Mouse (Mus musculus): ENCODE results near the gene Rnasek.

The Rnasek gene

DNA sequence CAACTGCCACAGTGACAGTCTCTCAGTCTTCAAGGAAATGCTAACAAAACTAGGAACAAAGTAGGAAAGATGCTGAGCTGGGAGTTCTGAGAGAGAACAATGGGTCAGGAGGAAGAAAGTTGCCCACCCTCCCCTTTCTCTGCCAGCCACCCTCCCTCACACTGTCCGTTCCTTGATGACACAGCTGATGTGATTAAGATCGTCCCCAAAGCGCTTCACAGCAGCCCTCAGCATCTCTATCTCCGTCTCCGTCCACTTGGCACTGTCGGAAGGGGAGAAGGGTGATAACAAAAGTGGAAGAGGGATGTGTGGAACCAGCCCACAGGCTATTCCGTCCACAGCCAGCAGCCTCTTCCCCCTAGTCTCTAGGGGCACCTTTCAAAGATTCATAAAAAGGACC, 2.9 kb downstream of the Rnasek start:
- no peak for DNase-seq (ENCODE audit: low read depth, low spot score)

DNA sequence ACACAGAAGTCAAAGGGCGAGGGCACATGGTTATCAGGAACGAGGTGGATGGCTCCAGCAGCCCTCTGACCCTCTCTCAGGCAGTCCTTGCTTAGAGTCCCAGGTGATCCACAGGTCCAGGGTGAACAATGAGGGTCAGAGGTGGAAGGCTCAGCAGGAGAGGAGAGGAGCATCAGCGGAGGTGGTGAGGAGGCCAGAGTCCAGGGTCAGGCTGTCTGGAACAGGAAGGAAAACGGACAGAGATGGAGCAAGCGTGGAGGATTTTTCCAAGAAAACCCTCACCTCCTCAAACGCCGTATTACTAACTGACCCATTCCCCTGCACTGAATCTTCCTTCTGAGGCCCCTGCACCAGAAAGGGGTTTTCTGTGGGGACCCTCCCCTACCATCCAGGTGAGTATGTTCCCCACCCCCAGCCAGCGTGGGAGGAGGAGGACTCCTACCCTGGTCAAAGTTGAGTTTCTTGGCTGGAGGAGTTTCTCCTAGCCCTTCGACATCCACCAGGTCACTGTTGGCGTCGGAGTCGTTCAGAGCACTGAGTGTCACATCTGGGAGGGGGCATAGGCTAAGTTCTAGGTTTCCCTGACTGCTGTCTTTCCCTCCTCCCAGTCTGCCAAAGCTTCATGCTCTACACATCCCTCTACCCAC, 4.3 kb downstream of the Rnasek start:
- no peak for DNase-seq (ENCODE audit: low read depth, low spot score)

DNA sequence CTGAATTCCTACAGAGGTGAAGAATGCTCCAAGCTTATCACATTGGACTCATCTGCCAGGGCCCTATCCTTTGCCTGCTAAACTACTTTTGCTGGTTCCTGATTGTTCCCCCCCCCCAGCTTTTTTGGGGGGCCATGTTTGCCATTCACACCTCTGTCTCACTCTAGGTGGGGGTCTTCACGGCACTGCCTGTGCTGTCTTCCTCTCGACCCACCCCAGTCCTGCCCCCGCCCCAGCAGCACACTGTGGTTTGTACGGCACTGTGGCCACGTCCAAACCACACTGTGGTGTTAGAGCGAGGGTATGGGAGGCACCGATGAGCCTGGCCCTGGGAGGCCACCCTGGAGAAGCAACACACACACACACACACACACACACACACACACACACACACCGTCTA, 5.1 kb downstream of the Rnasek start:
- DNase-seq (ENCODE audit: low read depth, low spot score), result no peak

DNA sequence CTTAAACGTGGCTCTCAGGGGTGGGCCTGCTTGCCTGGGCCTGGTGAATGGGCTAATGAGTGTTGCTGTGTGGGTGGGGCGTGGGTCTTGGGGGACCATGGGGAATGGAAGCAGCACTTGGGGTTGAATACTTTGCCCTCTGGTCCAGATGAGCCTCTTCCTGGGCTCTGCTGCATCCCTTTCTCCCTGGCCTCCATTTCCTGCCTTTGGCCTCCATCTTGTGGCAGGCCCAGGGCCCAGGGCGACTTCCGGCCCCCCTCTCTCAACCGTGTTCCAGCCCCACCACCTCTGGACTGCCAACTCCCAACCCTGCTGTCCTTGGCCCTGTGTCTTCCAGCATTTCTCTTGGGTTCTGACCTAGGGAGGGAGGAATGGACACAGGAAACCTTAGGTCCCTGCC, 5.6 kb downstream of the Rnasek start:
- DNase-seq (ENCODE audit: low read depth, low spot score), result no peak

DNA sequence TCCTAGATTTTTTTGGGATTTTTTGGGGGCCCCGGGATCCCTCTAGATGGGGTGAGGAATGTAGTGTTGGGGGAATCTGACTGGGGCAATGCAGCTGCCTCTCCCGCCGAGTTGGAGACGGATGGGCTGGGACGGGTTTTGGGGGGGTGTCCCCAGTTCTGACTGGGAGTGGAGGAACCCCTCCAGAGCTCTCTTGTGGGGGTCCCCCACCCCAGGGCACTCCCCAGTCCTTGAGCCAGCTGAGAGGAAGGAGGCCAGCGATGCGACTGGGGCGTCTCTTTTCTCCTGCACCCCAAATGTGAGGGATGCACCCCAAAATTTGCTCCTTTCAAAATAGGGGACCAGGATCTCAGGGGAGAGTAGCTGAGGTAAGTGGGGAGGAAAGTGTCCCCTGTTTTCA, 6.6 kb downstream of the Rnasek start:
- DNase-seq (ENCODE audit: low read depth, low spot score), result no peak

DNA sequence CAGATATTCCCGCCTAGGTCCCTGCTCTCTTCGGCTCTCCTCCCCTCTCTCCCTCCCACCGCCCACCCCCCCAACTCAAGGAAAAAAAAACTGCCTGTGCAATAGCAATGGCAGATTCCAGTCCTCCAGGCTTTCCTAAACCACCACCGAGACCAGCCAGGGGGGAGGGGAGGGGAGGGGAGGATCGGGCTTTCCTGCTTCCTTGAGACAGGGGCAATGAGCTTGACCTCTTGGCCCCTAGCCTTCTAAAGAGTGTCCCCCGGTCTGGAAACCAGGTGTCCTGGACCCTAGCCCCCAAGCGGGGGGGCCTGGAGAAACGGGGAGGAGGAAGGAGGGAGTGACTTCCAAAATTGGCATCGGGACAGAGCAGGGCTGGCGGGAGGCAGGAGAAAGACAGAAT, 7.1 kb downstream of the Rnasek start:
- DNase-seq (ENCODE audit: low read depth, low spot score), result no peak

DNA sequence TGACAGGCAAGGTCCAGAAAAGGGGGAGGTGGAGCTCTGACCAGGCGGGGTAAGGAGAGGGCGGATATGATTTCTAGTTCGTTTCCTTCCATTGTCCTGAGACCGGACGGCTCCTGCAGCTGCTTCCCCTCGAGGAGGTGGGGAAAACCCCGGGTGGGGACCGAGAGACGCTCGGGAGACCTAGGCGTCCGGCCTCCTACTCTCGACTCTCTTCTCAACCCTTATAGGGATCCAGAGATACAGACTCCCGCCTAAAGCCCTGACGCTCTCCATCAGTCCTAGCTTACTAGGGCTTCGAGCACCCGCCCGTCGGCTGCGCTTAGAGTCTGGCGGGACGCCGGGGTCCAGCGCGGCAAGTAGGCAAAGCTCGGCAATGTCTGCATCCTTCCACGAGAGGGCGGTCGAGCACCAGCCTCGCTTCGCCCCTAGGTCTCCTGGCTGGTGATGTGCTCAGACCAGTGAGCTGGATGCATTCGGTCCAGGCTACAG, 9.4 kb downstream of the Rnasek start:
- peak; percentile 54 for DNase-seq (ENCODE audit: low read depth, low spot score)

DNA sequence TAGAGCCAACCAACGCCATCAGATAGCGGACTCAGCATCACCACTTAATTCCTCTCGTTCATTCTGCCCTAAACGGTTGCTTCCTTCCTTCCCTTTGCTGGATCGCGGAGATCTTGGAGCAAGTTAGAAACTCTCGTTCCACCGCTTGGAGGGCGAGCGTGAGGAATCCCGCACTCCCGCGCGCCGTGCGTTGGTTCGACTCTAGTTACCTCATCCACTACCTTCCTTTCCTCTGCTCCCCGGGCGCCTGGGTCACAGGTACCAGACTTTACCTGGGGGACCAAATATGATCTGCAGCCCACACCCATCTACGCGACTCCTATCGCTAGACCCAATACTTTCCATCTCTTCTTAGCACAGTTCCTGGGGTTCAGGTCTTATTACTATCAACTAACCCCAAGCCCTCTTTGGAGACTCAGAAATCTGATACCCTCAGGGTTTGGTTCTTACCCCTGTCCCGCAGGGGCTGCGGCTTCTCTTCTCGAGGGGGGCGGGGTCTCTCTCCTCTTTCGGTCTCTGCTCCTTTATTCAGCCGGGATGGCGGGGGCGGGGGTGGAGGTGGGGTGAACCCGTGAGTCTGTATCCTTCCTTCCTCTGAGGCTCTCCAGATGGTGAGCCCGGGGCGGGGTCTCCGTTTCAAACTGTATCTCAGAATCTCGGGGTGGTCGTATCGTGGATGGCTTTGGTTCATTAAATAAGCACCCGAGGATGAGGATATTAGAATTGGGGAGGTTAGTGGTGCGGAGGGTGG, 10.2 kb downstream of the Rnasek start, which contains the start of gene Bcl6b:
Gene Bcl6b, minus strand, starts transcription at position 539 of the 751 bp plus-strand sequence.
- no peak for DNase-seq (ENCODE audit: low read depth, low spot score)

DNA sequence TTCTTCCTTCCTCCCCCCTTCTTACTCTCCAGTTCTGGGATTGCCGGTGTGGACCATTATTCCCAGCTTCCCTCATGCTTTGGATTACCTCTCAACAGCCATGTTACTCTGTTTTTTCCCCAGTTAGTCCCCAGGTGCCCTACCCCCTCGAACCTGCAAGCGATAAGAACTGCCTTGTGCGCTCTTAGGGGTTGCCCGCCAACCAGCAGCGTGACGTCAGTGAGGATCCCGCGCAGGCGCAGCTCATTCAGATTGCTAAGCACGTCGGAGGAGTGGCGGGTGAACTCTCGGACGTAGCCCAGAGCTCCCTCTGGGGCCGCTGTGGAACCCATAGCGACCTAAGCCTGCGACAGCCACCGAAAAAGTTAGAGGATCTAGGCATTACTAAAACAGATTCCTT, 10.8 kb downstream of the Rnasek start:
- DNase-seq (ENCODE audit: low read depth, low spot score), result peak; percentile 46

DNA sequence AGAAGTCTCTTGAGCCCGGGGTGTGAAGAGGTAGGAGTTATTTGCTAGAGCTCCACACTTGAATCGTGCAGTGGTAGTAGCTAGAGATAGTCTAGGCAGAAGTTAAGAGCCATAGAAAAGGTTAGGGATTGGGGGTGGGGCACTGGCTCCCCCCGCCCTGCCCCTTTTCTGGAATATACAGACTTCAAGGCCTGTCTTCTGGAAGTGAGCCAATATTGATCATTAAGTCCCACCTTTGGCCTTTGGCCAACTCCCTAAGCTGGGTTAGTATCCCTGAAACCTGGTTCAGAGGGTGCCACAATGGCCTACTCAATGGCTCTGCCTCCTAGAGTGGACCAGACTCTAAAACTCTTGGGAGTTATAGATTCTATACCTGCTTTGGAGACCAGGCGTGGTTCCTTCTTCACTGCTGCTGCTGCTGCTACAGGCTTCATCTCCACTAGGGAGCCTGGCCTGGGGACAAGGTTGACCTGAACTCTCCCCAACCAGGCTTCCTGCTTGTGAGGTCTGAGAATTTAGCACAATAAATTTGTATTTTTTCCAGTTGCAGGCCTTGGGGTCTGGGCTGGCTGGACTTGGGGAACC, 11.9 kb downstream of the Rnasek start:
- no peak for DNase-seq (ENCODE audit: low read depth, low spot score)

DNA sequence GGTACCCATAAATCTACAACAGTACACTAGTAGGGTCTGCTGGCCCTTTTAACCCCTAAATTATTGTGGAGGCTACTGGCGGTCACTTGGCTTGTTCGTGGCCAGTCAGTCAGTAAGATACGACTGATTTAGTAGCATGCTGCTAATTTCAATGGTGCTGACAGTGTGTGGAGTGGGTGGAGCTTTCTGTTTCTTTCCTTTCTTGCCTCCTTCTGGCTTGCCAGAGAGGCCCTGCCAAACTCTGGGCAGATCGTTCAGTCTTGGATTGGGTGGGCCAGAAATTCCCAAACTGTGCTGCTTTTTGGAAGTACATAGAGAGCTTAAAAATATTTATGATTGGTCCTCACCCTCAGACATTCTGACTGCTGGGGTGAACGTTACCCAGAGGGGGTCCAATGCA, 12.5 kb downstream of the Rnasek start:
- DNase-seq (ENCODE audit: low read depth, low spot score), result no peak

DNA sequence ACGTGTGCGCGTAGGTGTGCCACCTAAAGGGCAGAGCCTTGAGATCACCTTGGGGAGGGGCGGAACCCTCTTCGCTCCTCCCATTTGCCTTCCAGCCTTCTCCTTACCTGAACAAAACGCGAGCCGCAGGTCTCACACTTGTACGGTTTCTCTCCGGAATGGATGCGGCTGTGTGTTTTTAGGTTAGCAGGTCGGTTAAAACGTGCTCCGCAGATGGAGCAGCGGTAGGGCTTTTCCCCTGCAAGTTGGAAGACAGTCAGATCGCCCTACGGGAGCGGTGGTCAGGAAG, 13.1 kb downstream of the Rnasek start:
- no peak for DNase-seq (ENCODE audit: low read depth, low spot score)

DNA sequence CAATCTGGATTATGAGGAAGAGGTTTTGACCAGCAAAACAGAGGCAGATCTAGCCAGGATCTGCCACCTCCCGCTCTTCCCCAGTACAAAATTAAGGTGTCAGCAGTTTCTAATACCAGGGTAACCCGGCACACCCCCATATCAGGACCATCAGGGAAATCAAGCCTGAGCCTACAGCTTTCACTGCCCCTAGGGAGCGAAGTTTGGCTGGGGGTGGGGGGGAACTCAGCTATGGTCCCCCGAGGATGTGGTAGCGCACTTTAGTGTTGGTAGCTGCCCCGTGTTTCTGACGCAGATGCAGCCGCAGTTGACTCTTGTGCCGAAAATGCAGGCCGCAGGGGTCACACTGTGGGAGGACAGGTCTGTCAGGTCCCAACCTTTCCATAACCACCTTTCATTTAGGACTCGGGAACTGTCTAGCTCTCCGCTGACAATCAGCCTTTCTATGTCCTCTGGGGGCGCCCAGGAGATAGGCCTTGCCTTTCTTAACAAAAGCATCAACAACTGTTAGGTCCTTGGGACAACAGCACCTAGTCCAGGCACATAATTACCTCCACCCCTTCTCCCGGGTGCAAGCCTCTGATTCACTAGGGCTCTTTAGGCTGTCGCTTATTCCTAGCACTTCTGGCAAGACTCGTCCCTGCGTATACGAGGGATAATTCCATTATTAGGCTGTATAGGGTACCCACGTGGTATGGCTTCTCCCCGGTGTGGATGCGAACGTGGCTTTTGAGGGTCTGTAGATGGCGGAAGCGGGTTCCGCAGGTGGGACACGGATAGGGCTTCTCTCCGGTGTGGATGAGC, 13.6 kb downstream of the Rnasek start:
- DNase-seq (ENCODE audit: low read depth, low spot score), result no peak

DNA sequence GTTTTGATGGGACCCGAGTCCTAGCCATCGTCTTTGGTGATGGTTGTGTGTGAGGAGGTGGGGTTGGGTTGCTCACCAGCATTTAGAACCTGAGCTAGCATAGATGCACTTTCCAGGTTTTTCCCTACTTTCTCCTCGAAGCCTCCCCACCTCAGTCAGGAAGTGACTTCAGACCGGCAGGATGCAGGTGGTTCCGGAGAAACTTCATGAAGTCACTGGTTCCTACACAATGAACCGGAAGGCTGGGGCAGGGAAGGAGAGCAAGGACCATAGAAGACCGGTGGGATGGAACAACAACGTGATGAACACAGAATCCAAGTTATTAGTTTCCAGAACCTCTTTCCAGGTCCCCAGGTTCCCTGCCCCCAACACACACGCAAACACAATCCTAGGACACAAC, 15.9 kb downstream of the Rnasek start:
- no peak for DNase-seq (ENCODE audit: low read depth, low spot score)

DNA sequence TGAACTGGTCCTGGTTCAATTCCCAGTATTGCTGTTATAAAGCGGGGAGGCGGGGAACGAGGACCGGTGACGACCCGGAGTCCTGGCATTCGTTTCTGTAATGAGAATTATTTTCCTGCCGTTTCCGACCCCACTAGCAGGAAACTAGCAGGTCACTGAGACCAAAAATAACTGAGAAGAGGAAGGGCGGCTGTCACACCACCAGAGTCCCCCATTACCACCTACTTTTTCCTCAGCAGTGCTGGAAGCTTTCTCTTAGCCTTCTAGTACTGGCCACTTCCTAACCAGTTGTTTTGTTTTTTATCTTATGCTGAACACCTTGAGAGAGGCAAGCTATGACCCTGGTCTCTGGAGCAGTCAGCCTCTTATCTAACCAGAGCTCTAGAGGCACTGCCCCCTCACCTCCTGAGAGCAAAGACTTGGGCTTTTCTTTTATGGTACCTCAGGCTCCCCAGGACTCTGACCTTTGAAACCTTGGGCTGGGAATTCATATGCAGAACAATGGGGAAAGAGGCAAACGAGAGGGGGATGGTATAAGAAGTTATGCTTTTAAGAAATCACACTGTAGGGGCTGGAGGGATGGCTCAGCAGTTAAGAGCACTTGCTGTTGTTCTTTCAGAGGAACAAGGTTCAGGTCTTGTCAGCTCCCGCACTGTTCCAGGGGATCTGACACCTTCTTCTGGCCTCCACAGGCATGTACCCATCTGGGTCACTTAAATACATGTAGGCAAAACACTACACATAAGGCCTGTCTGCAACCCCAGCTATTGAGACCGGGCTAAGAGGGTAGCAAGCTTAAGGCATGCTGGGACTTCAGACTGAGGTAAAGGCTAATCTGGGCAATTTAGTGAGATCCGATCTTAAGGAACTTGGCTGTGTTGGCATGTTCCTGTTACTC, 17.8 kb downstream of the Rnasek start:
- DNase-seq (ENCODE audit: low read depth, low spot score), result no peak

DNA sequence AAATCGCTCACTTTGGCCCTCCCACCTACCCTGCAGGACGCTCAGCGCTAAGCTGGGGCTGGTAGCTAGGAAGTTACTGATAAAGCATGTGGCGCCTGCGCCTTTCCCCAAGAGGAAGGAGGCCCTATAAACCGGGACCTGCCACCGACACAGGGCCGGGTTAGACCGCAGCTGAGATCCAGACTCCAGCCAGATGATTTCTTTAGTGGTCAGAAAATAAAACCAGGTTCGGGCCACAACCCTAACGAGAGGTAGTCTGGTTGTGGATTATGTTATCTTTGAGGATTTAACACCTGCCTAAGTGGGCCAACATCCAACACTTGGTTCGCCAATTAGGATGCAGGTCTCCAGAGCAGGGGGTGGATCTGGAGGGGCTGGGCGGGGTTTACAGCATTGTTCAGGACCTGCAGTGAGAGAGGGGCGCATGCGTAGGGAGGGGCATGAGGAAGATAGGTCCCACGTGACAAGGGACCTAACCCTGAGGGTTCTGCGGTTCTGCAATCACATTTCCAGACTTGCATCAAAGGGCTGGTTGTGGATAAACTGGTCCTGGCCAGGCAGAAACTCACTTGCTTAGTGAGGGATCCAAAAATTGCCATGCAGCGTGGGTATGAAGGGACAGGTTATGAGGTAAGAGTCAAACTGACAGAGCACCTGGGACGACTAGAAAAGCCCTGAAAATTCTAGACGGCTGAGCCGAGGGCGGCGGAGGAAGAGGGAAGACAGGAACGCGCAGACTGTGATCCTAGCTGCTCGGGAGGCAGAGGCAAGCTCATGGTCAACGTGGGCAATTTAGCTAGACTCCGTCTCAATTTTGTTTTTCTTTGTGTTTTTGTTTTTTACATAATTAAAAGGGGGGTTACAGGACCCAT, 18.7 kb downstream of the Rnasek start, which contains the start of gene Slc16a13:
Gene Slc16a13, minus strand, starts transcription at position 334 of the 872 bp plus-strand sequence.
- DNase-seq (ENCODE audit: low read depth, low spot score), result no peak

DNA sequence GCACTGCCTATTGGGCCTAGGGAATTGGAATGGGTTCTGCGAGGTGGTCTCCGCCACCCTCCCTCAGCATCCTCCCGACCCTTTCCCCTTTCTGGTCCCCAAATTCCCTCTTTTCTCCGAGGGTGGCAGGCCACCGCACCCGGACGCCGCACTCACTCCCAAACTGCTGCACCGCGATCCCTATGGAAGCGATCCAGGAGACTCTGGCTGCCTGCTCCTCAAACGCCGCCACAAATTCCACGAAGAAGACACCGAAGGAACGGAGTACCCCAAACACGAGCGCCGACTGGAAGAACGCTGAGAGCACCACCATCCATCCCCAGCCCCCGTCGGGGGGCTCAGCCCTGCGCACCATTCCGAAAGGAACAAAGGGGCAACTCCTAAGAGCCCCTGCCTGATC, 19.3 kb downstream of the Rnasek start:
- no peak for DNase-seq (ENCODE audit: low read depth, low spot score)

DNA sequence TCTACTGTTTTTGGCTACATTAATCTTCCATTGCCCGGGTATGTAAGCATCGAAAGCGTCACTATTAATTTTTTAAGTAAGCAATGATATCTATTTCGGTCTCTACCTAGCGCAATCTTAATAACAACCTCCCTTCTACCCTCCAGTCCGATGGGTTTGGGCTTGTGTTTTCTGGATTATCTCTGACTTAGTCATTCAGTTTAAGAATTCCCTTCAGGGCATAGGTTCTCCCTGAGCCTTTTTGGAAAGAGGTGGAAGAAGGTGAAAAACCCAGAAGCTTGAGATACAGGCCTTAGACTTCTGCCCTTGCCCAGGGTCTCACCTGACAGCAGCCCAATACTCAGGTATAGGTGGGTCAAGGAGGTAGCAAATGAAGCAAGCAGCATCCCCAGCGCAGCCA, 19.8 kb downstream of the Rnasek start:
- no peak for DNase-seq (ENCODE audit: low read depth, low spot score)

DNA sequence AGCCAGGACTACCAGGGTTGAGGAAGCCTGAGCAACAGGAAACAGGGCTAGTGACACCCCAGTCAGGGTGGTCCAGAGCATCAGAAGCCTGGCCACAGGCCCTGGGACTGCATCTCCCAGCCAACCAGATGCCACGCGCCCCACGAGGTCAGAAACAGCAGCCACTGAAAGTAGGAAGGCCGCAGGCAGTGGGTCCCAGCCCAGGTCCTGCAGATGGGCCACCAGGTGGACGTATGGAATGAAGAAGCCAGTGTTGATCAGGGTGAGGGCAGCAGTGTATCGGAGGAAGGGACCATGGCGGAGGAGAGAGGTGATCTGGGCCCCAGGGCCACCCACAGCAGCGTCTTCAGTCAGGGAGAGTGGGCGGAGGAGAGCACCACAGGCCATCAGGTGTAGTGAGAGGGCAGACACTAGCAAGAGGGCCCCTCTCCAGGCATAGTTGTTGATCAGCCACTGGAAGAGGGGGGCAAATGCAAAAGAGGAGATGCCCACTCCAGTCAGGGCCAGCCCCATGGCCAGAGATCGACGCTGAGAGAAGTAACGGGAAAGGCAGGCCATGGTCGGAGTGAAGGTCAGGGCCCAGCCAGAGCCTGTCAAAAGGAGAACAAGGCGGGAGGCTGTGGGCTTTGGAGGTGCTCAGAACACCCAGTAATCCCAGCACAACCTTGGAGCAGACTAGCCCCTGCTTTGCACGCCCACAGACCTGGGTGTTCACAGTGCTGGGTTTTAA, 20.7 kb downstream of the Rnasek start:
- DNase-seq (ENCODE audit: low read depth, low spot score), result no peak

Measured in retina, adult 2 months (tissue).